Mouse (Mus musculus) olfactory bulb, adult 2 months (tissue): ENCODE data around the gene Tac2.

Source experiments
- CTCF ChIP-seq: fragments of 200-500 bp; IDR thresholded peaks from 2 replicates; pipeline ENCODE4 v1.5.1; 2012; ENCODE audit warnings: low read depth, mild to moderate bottlenecking, low read length, moderate library complexity; ENCODE audit not compliant: insufficient read depth
- POLR2A ChIP-seq: fragments of 200-500 bp; IDR thresholded peaks from 2 replicates; pipeline ENCODE4 v1.6.1; 2012; ENCODE audit warnings: mild to moderate bottlenecking, low read depth, low read length, moderate library complexity; ENCODE audit not compliant: insufficient read depth

- TF ChIP-seq POLR2A (no peak), CTCF (no peak)
Measured at GRCm38 (mm10) chr10:127691053-127691452, 33.2 kb upstream of the Tac2 start.
